Mouse (Mus musculus): ENCODE data around the gene Tmem119. TPM values are rescaled to one million over a fixed set of nuclear protein-coding genes. Genes with fewer than 3 reads are reported as not detected.
"Not testable (repeated sequence)": the region's sequence is repeated elsewhere in the genome, so short reads cannot be mapped to it uniquely, and the experiment has no call there.

The Tmem119 gene
- total RNA-seq, 2 experiments from 2014 or later: 19.4 to 24.7 TPM

- intact Hi-C loops (cut with DNase I): no loop called here
- no peak for DNase-seq (ENCODE audit: low spot score in 2 of 2)
Measured at GRCm38 (mm10) chr5:113796401-113797148, 3.7 kb downstream of the Tmem119 start.

DNA sequence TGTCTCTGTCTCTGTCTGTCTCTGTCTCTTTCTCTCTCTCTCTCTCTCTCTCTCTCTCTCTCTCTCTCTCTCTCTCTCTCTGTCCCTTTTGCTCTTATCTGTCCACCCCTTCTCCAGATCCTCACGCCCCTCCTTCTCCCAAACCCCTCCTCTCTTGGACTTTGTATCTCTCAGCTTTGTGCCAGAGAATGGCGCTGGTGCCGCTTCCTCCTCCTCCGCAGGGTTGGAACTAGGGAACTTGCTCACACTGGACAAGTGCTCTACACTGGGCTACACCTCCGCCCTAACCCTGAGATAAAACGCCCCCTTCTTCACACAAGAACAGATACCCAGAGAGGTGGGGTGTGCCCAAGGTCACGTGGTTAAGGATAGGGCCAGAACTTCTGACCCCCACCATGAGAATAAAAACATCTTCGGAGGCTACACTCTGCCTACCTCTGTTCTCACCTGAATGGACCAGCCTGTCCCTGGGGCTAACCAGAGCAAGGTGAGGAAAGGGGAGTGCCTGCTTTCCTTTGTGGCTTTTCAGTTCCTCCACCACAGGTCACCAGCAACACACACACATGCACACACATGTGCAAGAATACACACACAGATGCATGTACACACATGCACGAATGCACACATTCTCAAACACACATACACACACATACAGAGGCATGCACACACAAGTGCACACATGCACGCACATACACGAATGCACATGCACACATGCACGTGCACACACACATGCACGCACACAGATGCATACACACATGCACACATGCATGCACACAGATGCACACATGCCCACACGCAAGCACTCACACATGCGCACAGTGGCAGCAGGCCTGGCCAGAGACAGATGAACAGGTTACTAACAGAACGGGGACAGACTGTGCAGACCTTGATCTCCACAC is 8.9 kb downstream of the Tmem119 start:
- intact Hi-C loops (cut with DNase I): no loop called here
- no peak for DNase-seq (ENCODE audit: low spot score in 2 of 2)

- DNase-seq (ENCODE audit: low spot score in 2 of 2): no peak
- intact Hi-C loops (cut with DNase I): no loop called here
Measured at GRCm38 (mm10) chr5:113790453-113791196, 9.7 kb downstream of the Tmem119 start.

DNA sequence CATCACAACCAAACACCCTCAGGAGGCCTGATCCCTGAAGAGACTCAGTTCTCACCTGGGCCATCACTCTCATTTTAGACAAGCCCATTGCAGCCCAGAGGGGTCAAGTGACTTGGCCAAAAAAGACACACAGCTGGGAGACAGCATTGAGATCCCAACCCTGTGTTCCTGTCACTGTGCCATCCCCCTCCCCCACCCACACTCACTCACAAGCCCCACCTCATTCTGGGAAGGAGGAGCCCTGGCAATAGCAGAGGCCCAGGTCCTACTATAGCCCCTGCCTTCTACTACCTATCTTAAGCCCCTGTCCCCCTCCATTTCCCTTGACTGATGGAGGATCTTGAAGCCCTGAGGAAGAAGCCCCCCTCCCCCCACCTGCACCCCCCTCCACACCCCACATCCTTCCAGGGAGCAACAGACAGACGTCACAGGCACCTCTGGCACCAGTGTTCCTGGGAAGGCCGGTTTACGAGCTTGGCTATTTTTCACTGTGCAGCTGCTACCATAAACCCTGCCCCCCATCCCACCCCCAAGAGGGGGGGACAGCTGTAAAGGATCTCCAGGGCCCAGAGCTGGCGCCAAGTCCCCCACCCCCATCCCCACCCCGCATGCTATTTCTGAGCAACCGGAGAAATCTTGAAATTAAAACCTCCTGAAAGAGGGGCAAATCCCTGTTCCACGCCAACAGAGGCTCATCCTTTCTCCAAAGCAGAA is 11.1 kb downstream of the Tmem119 start:
- intact Hi-C loops (cut with DNase I): no loop called here
- no peak for DNase-seq (ENCODE audit: low spot score in 2 of 2)

DNA sequence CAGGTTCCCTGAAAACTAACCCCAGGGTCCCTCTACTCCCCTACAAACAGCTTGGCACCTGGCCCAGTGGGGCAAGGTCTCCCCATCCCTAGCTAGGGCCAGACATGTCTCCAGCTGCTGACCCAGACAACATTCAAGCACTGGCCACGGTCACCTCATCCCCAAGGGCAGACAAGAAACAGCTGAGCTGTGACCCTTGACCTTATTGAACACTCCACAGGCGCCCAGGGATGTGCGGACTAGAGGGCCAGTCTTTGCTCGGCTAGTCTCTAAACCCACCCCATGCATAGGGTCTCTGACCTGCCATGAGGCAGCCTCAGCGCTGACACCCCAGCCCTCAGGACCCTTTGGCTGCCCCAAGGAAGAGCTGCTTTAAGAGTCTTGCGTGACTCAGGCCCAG is 11.7 kb downstream of the Tmem119 start:
- no peak for DNase-seq (ENCODE audit: low spot score in 2 of 2)
- intact Hi-C loops (cut with DNase I): no loop called here

DNA sequence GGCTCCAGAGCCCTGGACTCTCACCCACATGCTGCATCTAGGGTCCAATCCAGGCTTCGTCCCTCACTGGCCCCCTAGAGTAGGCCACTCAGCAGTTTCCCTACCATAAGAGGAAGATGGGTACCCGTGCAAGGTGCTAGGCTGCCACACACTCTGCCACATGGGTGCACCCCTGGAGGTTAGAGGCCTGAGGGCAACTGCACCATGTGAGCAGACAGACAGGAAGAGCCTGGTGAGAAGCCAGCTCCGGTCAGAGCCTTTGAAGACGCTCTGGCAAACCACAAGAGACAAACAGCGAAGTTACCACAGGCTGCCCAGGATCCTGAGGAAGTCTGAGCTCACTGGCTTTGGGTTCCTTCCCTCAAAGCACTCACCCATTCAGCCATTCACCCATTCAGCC is 13.3 kb downstream of the Tmem119 start:
- DNase-seq (ENCODE audit: low spot score in 2 of 2): no peak

DNA sequence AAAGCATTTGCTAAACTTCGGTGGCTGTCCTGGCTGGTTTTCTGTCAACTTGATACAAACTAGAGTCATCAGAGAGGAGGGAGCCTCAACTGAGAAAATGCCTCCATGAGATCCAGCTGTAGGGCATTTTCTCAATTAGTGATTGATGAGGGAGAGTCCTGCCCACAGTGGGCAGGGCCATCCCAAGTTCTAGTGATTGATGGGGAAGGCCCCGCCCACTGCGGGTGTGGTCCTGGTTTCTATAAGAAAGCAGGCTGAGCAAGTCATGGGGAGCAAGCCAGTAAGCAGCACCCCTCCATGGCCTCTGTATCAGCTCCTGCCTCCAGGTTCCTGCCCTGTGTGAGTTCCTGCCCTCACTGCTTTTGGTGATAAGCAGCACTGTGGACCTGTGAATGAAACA is 16.2 kb downstream of the Tmem119 start:
- intact Hi-C loops (cut with DNase I): not testable (repeated sequence)

More for the DNA sequence above, 13.3 kb downstream of the Tmem119 start:
- intact Hi-C loops (cut with DNase I): no loop called here

DNA sequence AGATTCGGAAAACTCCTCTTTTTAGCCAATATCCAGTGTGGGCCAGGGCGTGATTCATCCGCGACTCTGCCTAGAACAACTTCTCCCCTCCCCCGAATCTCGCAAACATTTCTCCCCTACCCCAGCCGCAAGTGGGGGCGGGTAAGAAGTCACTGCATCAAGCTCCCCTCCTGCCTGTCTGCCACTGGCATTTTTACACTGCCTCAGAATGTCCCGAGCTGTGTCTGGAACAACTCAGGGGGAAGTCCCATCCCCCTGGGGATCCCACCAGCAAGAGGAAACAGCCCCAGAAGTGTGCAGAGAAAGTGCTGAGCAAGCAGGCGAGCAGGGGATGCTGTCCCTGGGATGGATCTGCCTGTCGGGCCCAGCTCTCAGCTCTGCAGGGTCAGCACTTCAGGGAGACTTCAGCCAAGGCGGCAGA is 16.7 kb downstream of the Tmem119 start:
- peak; percentile 53 to 75 for DNase-seq (ENCODE audit: low spot score in 2 of 2)
- intact Hi-C loops (cut with DNase I): no loop called here

More for the DNA sequence above, 16.2 kb downstream of the Tmem119 start:
- DNase-seq (ENCODE audit: low spot score in 2 of 2): not testable (repeated sequence)

DNA sequence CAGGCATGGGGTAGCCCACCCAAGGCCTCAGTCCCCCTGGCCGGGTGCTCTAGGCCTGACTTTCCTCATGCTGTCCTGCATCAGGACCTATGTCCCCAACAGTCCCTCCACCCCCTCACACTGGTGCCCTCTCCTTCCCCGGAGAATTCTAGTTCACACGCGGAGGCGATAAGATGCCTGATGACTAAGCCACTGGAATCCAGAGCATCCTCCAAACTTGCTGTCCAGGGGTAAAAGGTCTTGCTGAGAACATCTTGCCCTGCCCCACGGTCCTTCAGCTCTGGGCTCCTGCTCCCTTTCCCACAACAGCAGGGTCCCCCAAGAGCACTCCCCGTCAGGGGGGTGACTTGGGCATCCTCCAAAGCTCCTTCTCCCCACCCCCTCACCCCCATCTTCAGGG is 17.7 kb downstream of the Tmem119 start:
- intact Hi-C loops (cut with DNase I): no loop called here
- DNase-seq (ENCODE audit: low spot score in 2 of 2): no peak

GRCm38 (mm10) chr5:113781875-113782274 is 18.4 kb downstream of the Tmem119 start:
- intact Hi-C loops (cut with DNase I): no loop called here
- no peak for DNase-seq (ENCODE audit: low spot score in 2 of 2)

GRCm38 (mm10) chr5:113781254-113781653 is 19.1 kb downstream of the Tmem119 start:
- intact Hi-C loops (cut with DNase I): no loop called here
- DNase-seq (ENCODE audit: low spot score in 2 of 2): no peak

DNA sequence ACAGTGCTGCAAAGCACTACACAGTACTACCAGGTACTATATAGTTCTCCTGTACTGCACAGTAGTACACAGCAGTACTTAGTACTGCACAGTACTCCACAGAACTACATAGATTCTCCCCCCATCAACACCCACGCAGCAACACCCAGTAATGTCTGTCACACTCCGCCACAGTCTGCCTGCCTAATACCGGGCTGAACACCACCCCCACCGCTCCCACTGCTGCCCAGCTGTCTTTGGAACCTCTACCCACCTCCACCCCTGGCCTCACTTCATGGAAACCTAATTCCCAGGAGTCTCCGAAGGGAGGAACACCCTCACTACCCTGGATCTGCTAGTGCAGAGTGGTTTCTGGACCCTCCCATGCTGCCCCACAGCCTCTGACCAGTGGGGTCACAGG is 19.6 kb downstream of the Tmem119 start:
- intact Hi-C loops (cut with DNase I): no loop called here

DNA sequence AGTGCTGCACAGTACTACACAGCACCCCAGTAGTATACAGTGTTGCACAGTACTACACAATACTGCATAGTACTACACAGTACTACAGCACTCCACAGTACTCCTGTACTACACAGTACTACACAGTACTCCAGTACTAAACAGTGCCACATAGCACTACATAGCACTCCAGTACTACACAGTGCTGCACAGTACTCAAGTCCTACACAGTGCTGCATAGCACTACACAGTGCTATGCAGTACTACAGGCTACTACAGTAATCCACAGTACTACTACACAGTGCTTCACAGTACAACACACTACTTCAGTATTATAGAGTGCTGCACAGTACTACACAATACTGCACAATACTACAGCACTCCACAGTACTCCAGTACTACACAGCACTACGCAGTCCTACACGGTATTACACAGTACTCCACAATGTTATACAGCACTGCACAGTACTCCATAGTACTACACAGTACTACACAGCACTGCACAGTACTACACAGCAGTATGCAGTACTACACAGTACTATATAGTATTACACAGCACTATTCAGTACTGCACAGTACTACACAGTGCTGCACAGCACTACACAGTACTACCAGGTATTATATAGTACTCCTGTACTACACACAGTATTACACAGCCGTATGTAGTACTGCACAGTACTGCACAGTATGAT is 20.1 kb downstream of the Tmem119 start:
- intact Hi-C loops (cut with DNase I): no loop called here
- DNase-seq (ENCODE audit: low spot score in 2 of 2): no peak

More for the DNA sequence above, 19.6 kb downstream of the Tmem119 start:
- DNase-seq (ENCODE audit: low spot score in 2 of 2): no peak

GRCm38 (mm10) chr5:113779569-113779968 is 20.7 kb downstream of the Tmem119 start:
- intact Hi-C loops (cut with DNase I): no loop called here
- DNase-seq (ENCODE audit: low spot score in 2 of 2): no peak

DNA sequence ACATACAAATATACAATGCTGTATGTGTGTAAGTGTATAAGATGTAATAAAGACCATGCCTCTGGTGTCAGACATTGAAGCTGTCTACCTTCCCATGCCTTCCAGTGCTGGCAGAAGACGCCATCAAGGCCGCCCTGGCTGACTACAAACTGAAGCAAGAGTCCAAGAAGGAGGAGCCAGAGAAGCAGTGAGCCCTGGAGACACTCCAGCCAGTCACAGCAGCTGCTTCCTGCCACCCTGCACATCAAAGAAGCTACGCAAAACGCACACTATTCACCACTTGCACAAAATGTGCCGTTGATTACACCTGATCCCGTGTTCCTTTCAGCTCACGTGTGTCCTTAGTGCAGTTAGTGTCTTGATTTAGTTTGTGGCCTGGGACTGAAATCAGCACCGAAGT is 22.6 kb downstream of the Tmem119 start:
- intact Hi-C loops (cut with DNase I); DNase-seq (ENCODE audit: low spot score in 2 of 2): not testable (repeated sequence)

- intact Hi-C loops (cut with DNase I): no loop called here
- DNase-seq (ENCODE audit: low spot score in 2 of 2): no peak
Measured at GRCm38 (mm10) chr5:113776896-113777226, 23.5 kb downstream of the Tmem119 start.

- DNase-seq (ENCODE audit: low spot score in 2 of 2): no peak
- intact Hi-C loops (cut with DNase I): no loop called here
Measured at GRCm38 (mm10) chr5:113776128-113776895, 24.0 kb downstream of the Tmem119 start.

DNA sequence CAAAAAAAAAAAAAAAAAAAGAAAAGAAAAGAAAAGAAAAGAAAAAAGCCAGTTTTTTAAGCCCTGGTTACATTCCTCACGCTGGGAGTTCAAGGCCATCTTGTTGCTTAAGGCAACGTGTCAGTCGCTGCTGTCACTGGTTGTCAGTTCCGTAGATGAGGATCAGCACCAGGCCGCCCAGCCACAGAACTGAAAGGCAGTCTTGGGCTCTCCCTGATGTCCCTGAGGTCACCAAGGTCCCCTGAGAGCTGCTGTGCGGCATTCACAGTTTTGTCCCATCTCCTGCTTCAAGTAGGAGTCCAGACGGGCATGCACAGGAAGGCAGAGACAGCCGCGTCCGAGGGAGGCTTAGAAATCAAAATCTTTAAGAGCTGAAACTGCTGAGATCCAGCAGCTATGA is 24.7 kb downstream of the Tmem119 start:
- DNase-seq (ENCODE audit: low spot score in 2 of 2): no peak
- intact Hi-C loops (cut with DNase I): no loop called here
